Mouse (Mus musculus): ENCODE data around the gene Camk1g. TPM values are rescaled to one million over a fixed set of nuclear protein-coding genes. Genes with fewer than 3 reads are reported as not detected.

The Camk1g gene
- total RNA-seq (2021), result under 1 TPM; 0.39 to 0.62 TPM

- DNase-seq (ENCODE audit: low spot score), result no peak
- intact Hi-C loops (cut with DNase I), result no loop called here
Measured at GRCm38 (mm10) chr1:193370096-193370495, at the start of gene Camk1g. Gene Camk1g (minus strand): TSS chr1:193370298.

DNA sequence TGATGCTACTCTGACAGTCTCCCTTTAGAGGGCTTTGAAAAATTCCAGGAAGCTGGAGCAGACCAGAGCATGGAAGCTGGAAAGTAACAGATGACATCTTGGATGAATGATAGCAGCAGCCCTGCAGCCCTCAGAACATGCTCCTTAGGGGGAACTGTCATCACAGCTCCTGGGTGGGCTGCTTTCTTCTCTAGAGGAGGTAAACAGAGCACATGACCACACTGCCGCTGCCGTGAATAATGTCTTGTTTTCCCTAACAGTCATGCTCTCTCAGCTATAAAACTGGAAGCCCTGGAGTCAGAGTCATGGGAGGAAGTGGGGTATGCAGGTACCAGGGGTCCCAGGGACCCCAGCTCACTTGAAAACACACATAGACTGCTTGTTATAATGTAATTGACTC is 49.1 kb upstream of the Camk1g start:
- intact Hi-C loops (cut with DNase I), result no loop called here
- DNase-seq (ENCODE audit: low spot score), result no peak

DNA sequence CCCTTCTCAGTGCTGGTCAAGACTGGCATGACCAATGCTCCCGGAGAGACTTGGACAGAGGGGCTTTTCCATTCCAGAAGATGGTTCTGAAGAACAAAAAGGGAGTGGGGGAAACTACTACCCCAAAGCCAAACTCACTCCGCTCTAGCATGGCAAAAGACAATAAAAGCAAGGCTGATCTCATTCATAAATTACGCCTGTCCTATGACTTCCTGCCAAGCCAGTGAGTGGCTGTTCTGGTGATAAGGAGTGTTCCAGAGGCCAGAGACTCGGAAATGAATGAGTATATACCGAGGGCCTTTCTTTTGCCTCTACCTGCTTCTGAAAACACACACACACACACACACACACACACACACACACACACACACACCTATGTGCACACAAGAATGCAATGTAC is 48.6 kb upstream of the Camk1g start:
- intact Hi-C loops (cut with DNase I), result no loop called here
- no peak for DNase-seq (ENCODE audit: low spot score)

- no peak for DNase-seq (ENCODE audit: low spot score)
- intact Hi-C loops (cut with DNase I), result no loop called here
Measured at GRCm38 (mm10) chr1:193414067-193414466, 44.0 kb upstream of the Camk1g start.

DNA sequence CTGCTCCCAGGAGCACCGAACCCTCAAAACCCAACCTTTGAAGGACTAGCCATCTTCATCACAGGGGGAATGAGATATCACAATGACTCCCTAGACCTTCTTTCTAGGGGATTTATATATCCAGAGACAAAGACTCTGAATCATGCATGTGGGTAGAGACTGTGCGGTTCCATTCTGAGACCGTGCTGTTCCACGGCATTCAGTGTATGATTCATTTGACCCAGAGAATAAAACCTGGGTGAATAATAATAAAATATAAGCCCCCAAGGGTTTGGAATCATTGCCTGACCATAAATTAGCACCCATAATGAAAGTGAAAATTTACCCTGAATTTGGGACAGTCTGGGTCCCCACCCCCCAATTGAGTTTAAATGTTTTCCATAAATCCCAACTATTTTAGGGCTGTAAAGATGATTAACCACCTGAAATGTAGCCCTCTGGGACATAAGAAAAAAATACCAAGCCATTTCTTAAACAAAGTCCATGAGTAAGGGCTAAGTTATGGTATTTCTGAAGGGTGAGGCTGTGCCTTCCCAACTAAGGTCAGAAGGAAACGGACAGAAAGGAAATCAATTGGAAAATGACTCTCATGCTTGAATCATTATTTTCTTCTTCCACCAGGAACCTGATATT is 43.4 kb upstream of the Camk1g start:
- intact Hi-C loops (cut with DNase I), result no loop called here
- no peak for DNase-seq (ENCODE audit: low spot score)

- intact Hi-C loops (cut with DNase I), result no loop called here
- no peak for DNase-seq (ENCODE audit: low spot score)
Measured at GRCm38 (mm10) chr1:193407487-193407886, 37.4 kb upstream of the Camk1g start.

GRCm38 (mm10) chr1:193406059-193406642 is 36.1 kb upstream of the Camk1g start:
- intact Hi-C loops (cut with DNase I), result no loop called here
- no peak for DNase-seq (ENCODE audit: low spot score)

DNA sequence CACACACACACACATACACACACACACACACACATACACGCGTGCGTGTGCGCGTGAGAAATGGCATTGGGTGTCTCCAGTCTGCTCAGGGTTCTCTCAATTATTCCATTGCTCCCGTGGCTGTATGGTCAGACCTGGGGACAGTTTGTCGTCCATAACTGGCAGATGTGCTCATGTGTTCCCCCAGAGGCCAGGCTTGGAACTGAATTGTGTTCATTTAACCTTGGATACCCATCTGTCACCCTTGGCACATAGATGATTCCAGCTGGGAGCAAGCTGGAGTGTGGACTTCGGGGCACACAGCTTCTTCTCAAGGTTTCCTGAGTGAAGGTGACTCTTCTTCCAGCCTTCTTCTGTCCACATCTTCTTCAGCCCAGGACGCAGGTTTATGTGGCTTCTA is 31.6 kb upstream of the Camk1g start:
- intact Hi-C loops (cut with DNase I), result no loop called here
- no peak for DNase-seq (ENCODE audit: low spot score)

- intact Hi-C loops (cut with DNase I), result no loop called here
- DNase-seq (ENCODE audit: low spot score), result no peak
Measured at GRCm38 (mm10) chr1:193400348-193400747, 30.2 kb upstream of the Camk1g start.

DNA sequence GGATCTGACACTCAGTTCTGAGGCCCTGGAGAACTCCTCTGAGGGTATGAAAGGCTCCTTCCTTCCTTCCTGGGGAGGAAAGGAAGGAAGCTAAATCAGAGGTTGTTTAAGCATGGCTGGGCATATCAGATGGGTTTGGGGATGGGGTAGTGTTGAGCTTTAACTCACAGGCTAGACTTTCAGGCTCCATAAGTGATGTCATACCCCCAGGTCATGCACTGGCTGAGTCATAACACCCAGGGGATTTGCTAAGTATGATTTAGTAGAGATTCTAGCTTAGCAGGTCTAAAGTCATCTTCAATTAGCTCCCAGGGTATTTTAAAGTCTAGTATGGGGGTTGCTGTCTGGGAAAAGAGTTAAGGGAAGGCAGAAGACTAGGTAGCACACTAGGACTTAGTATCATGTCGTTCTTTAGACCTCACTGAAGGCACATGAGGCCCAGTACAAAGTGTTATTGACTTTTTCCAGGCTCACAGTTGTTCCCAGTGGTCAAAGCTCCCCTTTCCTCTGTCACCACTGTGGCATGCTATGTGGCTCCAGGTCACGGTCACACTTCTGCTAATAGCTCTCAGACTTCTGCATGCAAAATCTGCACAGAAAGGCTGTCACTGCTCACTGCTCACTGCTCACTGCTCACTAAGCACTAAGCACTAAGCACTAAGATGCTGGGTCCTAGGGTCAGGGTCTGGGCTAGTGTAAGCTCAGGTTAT is 28.8 kb upstream of the Camk1g start:
- intact Hi-C loops (cut with DNase I), result no loop called here
- DNase-seq (ENCODE audit: low spot score), result no peak

GRCm38 (mm10) chr1:193397109-193397508 is 27.0 kb upstream of the Camk1g start:
- intact Hi-C loops (cut with DNase I), result no loop called here
- no peak for DNase-seq (ENCODE audit: low spot score)

- intact Hi-C loops (cut with DNase I), result no loop called here
- DNase-seq (ENCODE audit: low spot score), result no peak
Measured at GRCm38 (mm10) chr1:193392266-193392665, 22.2 kb upstream of the Camk1g start.

GRCm38 (mm10) chr1:193390004-193390403 is 19.9 kb upstream of the Camk1g start:
- no peak for DNase-seq (ENCODE audit: low spot score)
- intact Hi-C loops (cut with DNase I), result no loop called here

- intact Hi-C loops (cut with DNase I), result no loop called here
- no peak for DNase-seq (ENCODE audit: low spot score)
Measured at GRCm38 (mm10) chr1:193389505-193389904, 19.4 kb upstream of the Camk1g start.

GRCm38 (mm10) chr1:193387241-193387640 is 17.1 kb upstream of the Camk1g start:
- intact Hi-C loops (cut with DNase I), result loop anchor here (2.0 kb wide), 4 partner anchors 64 to 836 kb away; no protein-coding TSS in a partner anchor
- no peak for DNase-seq (ENCODE audit: low spot score)

- intact Hi-C loops (cut with DNase I), result loop anchor here (2.0 kb wide), 4 partner anchors 65 to 837 kb away; no protein-coding TSS in a partner anchor
- peak; percentile 67 for DNase-seq (ENCODE audit: low spot score)
Measured at GRCm38 (mm10) chr1:193386136-193386535, 16.0 kb upstream of the Camk1g start.

- DNase-seq (ENCODE audit: low spot score), result no peak
Measured at GRCm38 (mm10) chr1:193382841-193383462, 12.9 kb upstream of the Camk1g start.

GRCm38 (mm10) chr1:193382435-193382834 is 12.3 kb upstream of the Camk1g start:
- no peak for DNase-seq (ENCODE audit: low spot score)

More at GRCm38 (mm10) chr1:193382841-193383462, 12.9 kb upstream of the Camk1g start:
- intact Hi-C loops (cut with DNase I), result loop anchor here (5.0 kb wide), 1 partner anchor 176 kb away; the partner anchor contains the start of gene Lamb3

GRCm38 (mm10) chr1:193381597-193382404 is 11.7 kb upstream of the Camk1g start:
- intact Hi-C loops (cut with DNase I), result loop anchor here (5.0 kb wide), 1 partner anchor 174 kb away; the partner anchor contains the start of gene Lamb3
- no peak for DNase-seq (ENCODE audit: low spot score)

More at GRCm38 (mm10) chr1:193382435-193382834, 12.3 kb upstream of the Camk1g start:
- intact Hi-C loops (cut with DNase I), result loop anchor here (5.0 kb wide), 1 partner anchor 175 kb away; the partner anchor contains the start of gene Lamb3

Measured in heart, postnatal 25 days (tissue).